Mouse (Mus musculus) ES-Bruce4 (cell line): ENCODE results near the gene Cyp2c23. TPM values are rescaled to one million over a fixed set of nuclear protein-coding genes. Genes with fewer than 3 reads are reported as not detected.

ENCODE experiments used
- H3K27ac ChIP-seq: 2 replicates; pipeline ENCODE4 v1.5.1; 2012; ENCODE audit warnings: low read length, inconsistent platforms; ENCODE audit not compliant: insufficient read depth
- H3K27me3 ChIP-seq: 2 replicates; pipeline ENCODE4 v1.6.1; 2012; ENCODE audit warnings: mild to moderate bottlenecking, low read length, inconsistent platforms; ENCODE audit not compliant: control insufficient read depth, poor library complexity, insufficient read depth, severe bottlenecking
- H3K36me3 ChIP-seq: 2 replicates; pipeline ENCODE4 v1.6.1; 2012; ENCODE audit warnings: inconsistent platforms, mild to moderate bottlenecking, low read length, moderate library complexity; ENCODE audit not compliant: control insufficient read depth, poor library complexity, insufficient read depth, severe bottlenecking
- H3K4me1 ChIP-seq: one replicate; pipeline ENCODE4 v1.8.1; 2011; ENCODE audit warnings: low read length; ENCODE audit not compliant: control insufficient read depth, insufficient read depth
- H3K4me3 ChIP-seq: 2 replicates; pipeline ENCODE4 v1.5.1; 2011; ENCODE audit warnings: low read depth, mild to moderate bottlenecking, low read length
- H3K9ac ChIP-seq: 2 replicates; pipeline ENCODE4 v1.6.1; 2012; ENCODE audit warnings: low read depth, mild to moderate bottlenecking, inconsistent platforms; ENCODE audit not compliant: poor library complexity, severe bottlenecking
- H3K9me3 ChIP-seq: replicated peaks from 2 replicates; pipeline ENCODE4 v1.6.1; 2012; ENCODE audit warnings: mild to moderate bottlenecking, low read length, inconsistent platforms; ENCODE audit not compliant: control insufficient read depth, poor library complexity, insufficient read depth, severe bottlenecking
- CTCF ChIP-seq: IDR thresholded peaks from one replicate; pipeline ENCODE4 v1.8.1; 2011; ENCODE audit warnings: low read depth, low read length
- EP300 ChIP-seq: IDR thresholded peaks from 2 replicates; pipeline ENCODE4 v1.6.1; 2011; ENCODE audit warnings: low read depth, low read length; ENCODE audit not compliant: insufficient read depth
- POLR2A ChIP-seq: IDR thresholded peaks from one replicate; pipeline ENCODE4 v1.8.1; 2011; ENCODE audit warnings: low read length; ENCODE audit not compliant: insufficient read depth
- polyA plus RNA-seq: library from polyadenylated mRNA; stranded (reverse); fragments of >200 nt; gene quantifications from 2 replicates; pipeline ENCODE4 v1.2.4, GENCODE M21; 2011; ENCODE audit warnings: low read depth; ENCODE audit not compliant: missing spikeins, insufficient read depth, insufficient read length

The Cyp2c23 gene
- polyA plus RNA-seq, 1 experiment, result 0.31 TPM

GRCm38 (mm10) chr19:43962795-43963194, 66.2 kb downstream of the Cyp2c23 start:
- Histone ChIP-seq H3K27me3 (no peaks in the 10 kb centered on the region; the same call in 1 of the 2 replicates), H3K36me3 (no peaks in the 10 kb centered on the region), H3K9me3 (no peaks in the 10 kb centered on the region), H3K4me3 (no peak overlapping the region), H3K27ac (no peak overlapping the region), H3K9ac (no peak overlapping the region), H3K4me1 (no peaks in the 10 kb centered on the region)
- TF ChIP-seq CTCF (no peak), EP300 (no peak), POLR2A (no peak)

DNA sequence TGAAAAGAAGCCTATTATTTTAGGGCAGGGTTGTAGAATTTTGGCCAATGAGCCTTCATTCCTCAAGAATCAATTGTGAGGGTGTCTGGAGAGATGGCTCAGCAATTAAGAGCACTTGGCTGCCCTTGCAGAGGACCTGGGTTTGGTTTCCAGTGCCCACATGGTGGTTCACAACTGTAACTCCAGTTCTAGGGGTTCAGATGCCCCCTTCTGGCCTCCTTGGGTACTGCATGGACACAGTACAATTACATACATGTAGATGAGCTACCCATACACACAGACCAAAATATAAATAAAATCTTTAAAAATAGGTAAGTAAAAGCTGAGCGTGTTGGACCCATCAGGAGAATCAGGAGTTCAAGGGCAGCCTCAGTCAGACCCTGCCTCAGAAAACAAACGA, 67.8 kb downstream of the Cyp2c23 start:
- no peak overlapping the region for H3K4me3 ChIP-seq
- TF ChIP-seq EP300, result no peak
- peak; percentile 56 for TF ChIP-seq CTCF
- no peak for TF ChIP-seq POLR2A
- no peaks in the 10 kb centered on the region; the same call in 1 of the 2 replicates for H3K27me3 ChIP-seq
- no peaks in the 10 kb centered on the region for H3K36me3 ChIP-seq
- no peak overlapping the region for H3K27ac ChIP-seq
- H3K9me3 ChIP-seq, result no peaks in the 10 kb centered on the region
- no peak overlapping the region for H3K9ac ChIP-seq
- no peaks in the 10 kb centered on the region for H3K4me1 ChIP-seq

GRCm38 (mm10) chr19:43960014-43960413, 69.0 kb downstream of the Cyp2c23 start:
- Histone ChIP-seq H3K27me3 (no peaks in the 10 kb centered on the region; the same call in 1 of the 2 replicates), H3K9me3 (no peaks in the 10 kb centered on the region), H3K4me3 (no peak overlapping the region), H3K4me1 (no peaks in the 10 kb centered on the region), H3K27ac (no peak overlapping the region), H3K9ac (no peak overlapping the region), H3K36me3 (no peaks in the 10 kb centered on the region)
- TF ChIP-seq CTCF, result no peak
- TF ChIP-seq POLR2A, result no peak
- TF ChIP-seq EP300, result no peak

DNA sequence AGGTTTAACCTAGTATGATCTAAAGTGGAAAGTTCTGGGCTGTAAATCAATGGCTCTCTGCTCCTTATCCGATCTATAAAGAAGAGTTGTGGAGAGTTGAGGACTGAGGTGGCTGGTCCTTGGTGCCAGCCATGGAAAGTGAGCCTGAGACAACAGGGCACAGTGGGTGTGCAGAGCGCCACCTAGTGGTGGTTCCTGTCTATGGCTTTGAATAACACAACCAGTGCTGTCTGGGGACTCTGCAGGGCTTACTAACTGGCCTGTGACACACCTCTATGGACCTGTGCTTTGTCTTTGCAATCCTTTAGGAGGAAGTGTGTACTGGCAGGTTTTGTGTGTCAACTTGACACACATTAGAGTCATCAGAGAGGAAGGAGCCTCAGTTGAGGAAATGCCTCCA, 69.8 kb downstream of the Cyp2c23 start:
- no peaks in the 10 kb centered on the region for H3K9me3 ChIP-seq
- no peak overlapping the region for H3K4me3 ChIP-seq
- H3K27ac ChIP-seq, result no peak overlapping the region

GRCm38 (mm10) chr19:43957881-43958280, 71.1 kb downstream of the Cyp2c23 start:
- Histone ChIP-seq H3K9me3 (no peaks in the 10 kb centered on the region), H3K4me3 (no peak overlapping the region), H3K9ac (no peak overlapping the region), H3K4me1 (no peaks in the 10 kb centered on the region), H3K36me3 (no peaks in the 10 kb centered on the region), H3K27me3 (no peaks in the 10 kb centered on the region), H3K27ac (no peak overlapping the region)
- TF ChIP-seq CTCF, result no peak
- no peak for TF ChIP-seq POLR2A
- TF ChIP-seq EP300, result no peak

More for the DNA sequence above, 69.8 kb downstream of the Cyp2c23 start:
- H3K4me1 ChIP-seq, result no peaks in the 10 kb centered on the region
- no peak overlapping the region for H3K9ac ChIP-seq
- no peak for TF ChIP-seq POLR2A
- TF ChIP-seq CTCF, result peak; percentile 99
- no peak for TF ChIP-seq EP300
- no peaks in the 10 kb centered on the region for H3K27me3 ChIP-seq
- no peaks in the 10 kb centered on the region for H3K36me3 ChIP-seq

DNA sequence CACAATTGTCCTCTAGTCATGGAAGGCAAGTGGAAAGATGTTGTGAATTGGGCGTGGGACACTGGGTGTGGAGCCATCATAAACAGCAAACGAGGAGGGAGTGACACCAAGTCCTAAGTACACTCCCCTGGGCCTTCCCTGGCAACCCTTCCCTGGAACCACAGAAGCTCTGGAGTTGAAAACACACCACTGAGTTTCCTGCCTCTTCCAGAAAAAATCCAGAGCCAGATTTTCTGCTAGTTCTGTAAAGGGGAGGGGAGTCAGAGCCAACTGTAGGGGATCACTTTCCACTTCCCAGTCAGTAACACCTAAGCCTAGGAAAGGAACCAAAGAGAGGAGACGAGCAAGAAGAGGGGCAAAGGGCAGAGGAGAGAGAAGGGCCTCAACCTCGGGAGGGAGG, 71.6 kb downstream of the Cyp2c23 start:
- H3K36me3 ChIP-seq, result no peaks in the 10 kb centered on the region
- no peaks in the 10 kb centered on the region for H3K4me1 ChIP-seq
- no peak overlapping the region for H3K27ac ChIP-seq
- no peak overlapping the region for H3K9ac ChIP-seq
- H3K27me3 ChIP-seq, result no peaks in the 10 kb centered on the region
- no peak overlapping the region for H3K4me3 ChIP-seq
- no peak for TF ChIP-seq POLR2A
- TF ChIP-seq EP300, result no peak
- TF ChIP-seq CTCF, result no peak
- H3K9me3 ChIP-seq, result no peaks in the 10 kb centered on the region
